Mouse (Mus musculus): ENCODE data around the gene Capn13.

GRCm38 (mm10) chr17:73277770-73278169 is 122.9 kb downstream of the Capn13 start:
- TF ChIP-seq MYOG (IDR thresholded peaks at IDR 0.05; ENCODE audit: control insufficient read depth in 1 of 3, insufficient read depth in 1 of 3, insufficient read length in 2 of 3, low read depth in 2 of 3) (no peak), USF1 (IDR thresholded peaks at IDR 0.05; ENCODE audit: low read depth) (no peak), POLR2A (IDR thresholded peaks at IDR 0.05; ENCODE audit: insufficient read length, low read depth) (no peak)

Data from myocyte (in vitro differentiated cells).